Mouse (Mus musculus): ENCODE results near the gene Hmgcs2.

GRCm38 (mm10) chr3:98279682-98280081 lies 553 bp upstream of the Hmgcs2 start:
- TF ChIP-seq CTCF (conservative IDR thresholded peaks at IDR 0.05 in 1 of 2, IDR thresholded peaks at IDR 0.05 in 1 of 2; ENCODE audit: low read depth in 2 of 2, low read length in 2 of 2) = no peak
- no peak for TF ChIP-seq RAD21 (IDR thresholded peaks at IDR 0.05; ENCODE audit: low read depth, low read length)
- TF ChIP-seq POLR2A (IDR thresholded peaks at IDR 0.05; ENCODE audit: low read depth, low read length) = no peak
- no peak for TF ChIP-seq NELFE (IDR thresholded peaks at IDR 0.05; ENCODE audit: low read depth, low read length)
- TF ChIP-seq EP300 (IDR thresholded peaks at IDR 0.05; ENCODE audit: low read length) = no peak
- TF ChIP-seq NRF1 (IDR thresholded peaks at IDR 0.05; ENCODE audit: low read depth, low read length) = no peak
- TF ChIP-seq MEF2A (IDR thresholded peaks at IDR 0.05; ENCODE audit: borderline replicate concordance, low read depth, low read length) = no peak
- no peak for TF ChIP-seq RCOR1 (conservative IDR thresholded peaks at IDR 0.05; ENCODE audit: low read depth, low read length)
- TF ChIP-seq ZNF384 (IDR thresholded peaks at IDR 0.05; ENCODE audit: low read depth, low read length) = no peak
- TF ChIP-seq MAX (IDR thresholded peaks at IDR 0.05; ENCODE audit: low read length) = no peak

Data from CH12.LX (cell line).